Mouse (Mus musculus) cerebellum, adult 2 months (tissue): ENCODE measurements around the gene Agap1. TPM values are rescaled to one million over a fixed set of nuclear protein-coding genes. Genes with fewer than 3 reads are reported as not detected.

ENCODE experiments used
- DNase-seq, 2 experiments: peaks; one replicate each; pipeline ENCODE4 v3.0.0; 2021
- H3K27ac ChIP-seq: fragments of 200-500 bp; 2 replicates; pipeline ENCODE4 v1.5.1; 2012; ENCODE audit warnings: low read length, control low read depth, inconsistent platforms; ENCODE audit not compliant: insufficient read depth
- H3K27me3 ChIP-seq: fragments of 200-500 bp; 2 replicates; pipeline ENCODE4 v1.6.1; 2012; ENCODE audit warnings: inconsistent platforms, mild to moderate bottlenecking, low read length, moderate library complexity; ENCODE audit not compliant: control insufficient read depth, insufficient read depth
- H3K4me1 ChIP-seq: fragments of 200-500 bp; 2 replicates; pipeline ENCODE4 v1.6.1; 2011; ENCODE audit warnings: low read length; ENCODE audit not compliant: control insufficient read depth, insufficient read depth
- H3K4me3 ChIP-seq: fragments of 200-500 bp; replicated peaks from 2 replicates; pipeline ENCODE3; 2011; ENCODE audit warnings: mild to moderate bottlenecking, low read depth, low read length, control low read depth; ENCODE audit not compliant: insufficient read depth
- CTCF ChIP-seq: fragments of 200-500 bp; IDR thresholded peaks from 2 replicates; pipeline ENCODE4 v1.5.1; 2011; ENCODE audit warnings: low read depth, mild to moderate bottlenecking, control low read depth, low read length, moderate library complexity, borderline replicate concordance; ENCODE audit not compliant: insufficient read depth
- POLR2A ChIP-seq: fragments of 200-500 bp; IDR thresholded peaks from 2 replicates; pipeline ENCODE4 v1.6.1; 2011; ENCODE audit warnings: low read length, control low read depth, borderline replicate concordance; ENCODE audit not compliant: insufficient read depth
- WGBS: fragments of 180-500 bp; shearing (Covaris S2); methylation state at CpG from one replicate; pipeline ENCODE4 v1.1.7; 2018; 5-methylcytosine and 5-hydroxymethylcytosine counted together
- polyA plus RNA-seq: library from polyadenylated mRNA; depleted of rRNA; stranded (reverse); fragments of >200 nt; gene quantifications from 2 replicates; pipeline ENCODE4 v1.2.3, GENCODE M21; 2012

The Agap1 gene
- polyA plus RNA-seq, 1 experiment = 82.9 TPM

DNA sequence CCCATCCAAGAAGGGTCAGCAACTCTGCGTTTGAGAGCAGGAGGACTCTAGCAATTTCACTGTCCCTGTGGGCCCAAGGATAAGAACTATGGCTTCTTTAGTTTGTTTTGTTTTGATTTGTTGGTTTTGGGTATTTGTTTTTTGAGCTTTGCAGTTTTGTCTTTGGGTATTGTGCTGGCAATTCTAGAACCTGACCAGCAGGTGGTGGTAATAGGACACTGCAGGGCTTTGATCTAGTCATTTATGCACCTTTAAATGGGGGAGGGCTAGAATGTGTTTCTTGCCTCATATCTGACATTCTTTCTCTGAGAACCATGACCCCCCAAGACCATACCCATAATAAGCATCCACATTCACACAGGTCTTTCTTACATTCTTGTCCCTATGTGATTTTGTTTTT lies 315.7 kb downstream of the Agap1 start:
- no peaks in the 10 kb centered on the region for H3K27me3 ChIP-seq
- H3K4me3 ChIP-seq = no peak overlapping the region
- no peaks in the 10 kb centered on the region; the same call in 1 of the 2 replicates for H3K4me1 ChIP-seq
- no peak overlapping the region for H3K27ac ChIP-seq
- WGBS = 78% methylated on average over 1 of the region's 1 CpGs
- TF ChIP-seq POLR2A (no peak), CTCF (no peak)
- DNase-seq = no peak

DNA sequence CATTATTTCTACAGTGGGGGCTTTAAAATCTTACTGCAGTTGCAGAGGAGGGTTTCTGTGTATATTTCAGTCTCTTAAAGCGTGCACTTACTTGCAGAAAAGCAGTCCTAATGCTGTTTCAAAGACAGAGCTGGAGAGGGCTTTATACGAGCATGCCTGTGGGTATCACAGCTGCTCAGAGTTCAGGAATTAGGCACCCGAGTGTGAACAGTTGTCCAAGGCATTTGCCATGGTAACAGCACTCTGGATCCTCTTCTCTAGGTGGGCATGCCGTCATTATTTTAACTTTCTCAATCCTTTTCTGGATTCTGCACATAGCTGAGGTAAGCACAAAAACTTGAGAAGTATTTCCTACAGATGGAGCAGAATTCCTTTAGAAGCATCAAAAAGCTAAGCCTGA lies 321.1 kb downstream of the Agap1 start:
- 45% methylated on average over 4 of the region's 4 CpGs for WGBS
- Histone ChIP-seq H3K4me3 (no peak overlapping the region), H3K27me3 (no peaks in the 10 kb centered on the region), H3K27ac (no peak overlapping the region), H3K4me1 (peaks cover 3% of the 10 kb centered on the region; the same call in 1 of the 2 replicates)
- TF ChIP-seq CTCF = no peak
- no peak for TF ChIP-seq POLR2A
- DNase-seq = no peak

GRCm38 (mm10) chr1:89780675-89781074 lies 326.1 kb downstream of the Agap1 start:
- Histone ChIP-seq H3K4me3 (no peak overlapping the region), H3K27ac (no peak overlapping the region), H3K4me1 (peaks cover 15% of the 10 kb centered on the region), H3K27me3 (no peaks in the 10 kb centered on the region)
- TF ChIP-seq POLR2A = no peak
- no peak for TF ChIP-seq CTCF
- peak in 1 of 2 experiments; percentile 15 for DNase-seq
- WGBS = 61% methylated on average over 2 of the region's 2 CpGs

DNA sequence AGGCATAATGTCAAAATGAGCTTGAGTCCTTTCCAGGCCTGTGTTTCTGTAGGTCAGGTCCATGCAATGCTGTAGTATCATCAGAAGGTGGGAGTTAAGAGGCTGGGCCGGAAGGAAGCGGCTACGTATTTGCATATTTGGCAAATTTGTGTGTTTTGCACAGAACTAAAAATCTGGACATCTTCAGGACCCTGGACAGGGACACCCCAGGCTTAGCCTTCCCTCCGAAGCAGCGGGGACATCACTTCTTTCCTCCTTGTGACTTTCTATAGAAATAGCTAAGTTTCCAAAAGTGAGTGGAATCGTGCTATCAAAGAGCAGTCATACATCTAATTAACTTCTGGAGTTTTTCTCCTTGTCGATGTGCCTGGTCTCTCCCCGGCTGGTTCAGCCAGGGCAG lies 327.3 kb downstream of the Agap1 start:
- H3K27ac ChIP-seq = no peak overlapping the region
- H3K4me3 ChIP-seq = no peak overlapping the region
- DNase-seq = no peak
- no peaks in the 10 kb centered on the region for H3K27me3 ChIP-seq
- TF ChIP-seq CTCF = no peak
- no peak for TF ChIP-seq POLR2A
- H3K4me1 ChIP-seq = peaks cover 15% of the 10 kb centered on the region
- WGBS = 65% methylated on average over 8 of the region's 8 CpGs

DNA sequence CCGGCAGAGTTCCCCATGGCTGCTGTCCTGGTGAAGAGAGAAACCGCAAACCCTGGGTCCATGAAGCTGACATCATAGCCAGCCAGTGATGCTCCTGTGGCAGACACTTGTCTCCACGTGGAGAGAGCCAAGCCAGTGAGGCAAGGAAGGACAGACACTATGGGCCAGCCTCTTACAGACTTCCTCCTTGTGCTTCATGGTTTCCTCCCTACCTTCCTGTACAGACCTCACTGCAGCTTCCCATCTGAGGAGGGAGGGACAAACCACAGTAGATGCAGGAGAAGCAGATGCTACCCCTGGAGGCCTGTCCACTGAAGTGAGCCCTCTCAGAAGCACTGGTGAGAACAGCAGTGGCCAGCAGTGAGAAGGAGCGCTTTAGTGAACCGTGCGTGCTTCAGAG lies 332.2 kb downstream of the Agap1 start:
- Histone ChIP-seq H3K4me3 (no peak overlapping the region), H3K4me1 (peaks cover 6% of the 10 kb centered on the region), H3K27me3 (no peaks in the 10 kb centered on the region), H3K27ac (no peak overlapping the region)
- DNase-seq = no peak
- no peak for TF ChIP-seq POLR2A
- no peak for TF ChIP-seq CTCF
- 77% methylated on average over 6 of the region's 6 CpGs for WGBS

DNA sequence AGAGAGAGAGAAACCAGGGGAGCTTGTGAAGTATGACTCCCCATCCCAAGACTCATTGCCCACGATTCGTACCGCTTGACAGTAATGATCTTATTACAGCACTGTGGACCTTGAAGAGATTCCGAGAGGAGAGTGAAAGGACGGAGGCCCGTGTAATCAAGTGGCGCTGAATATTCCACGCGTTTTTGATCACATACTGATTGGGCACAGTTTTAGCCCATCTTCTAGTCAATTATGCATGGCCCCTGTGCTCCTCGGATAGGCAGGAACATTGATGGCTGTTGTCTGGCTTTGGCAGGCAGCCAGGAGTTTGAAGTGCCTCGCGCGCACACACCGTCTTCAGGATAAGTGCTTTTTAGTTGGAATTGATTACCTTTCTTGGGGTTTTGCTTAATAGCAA lies 344.1 kb downstream of the Agap1 start:
- H3K27ac ChIP-seq = no peak overlapping the region
- WGBS = 55% methylated on average over 14 of the region's 14 CpGs
- no peak overlapping the region for H3K4me3 ChIP-seq
- DNase-seq = no peak
- no peaks in the 10 kb centered on the region for H3K4me1 ChIP-seq
- TF ChIP-seq CTCF (no peak), POLR2A (no peak)
- H3K27me3 ChIP-seq = no peaks in the 10 kb centered on the region

- no peaks in the 10 kb centered on the region for H3K4me1 ChIP-seq
- 81% methylated on average over 5 of the region's 5 CpGs for WGBS
- H3K4me3 ChIP-seq = no peak overlapping the region
- DNase-seq = no peak
- no peaks in the 10 kb centered on the region for H3K27me3 ChIP-seq
- TF ChIP-seq POLR2A (no peak), CTCF (no peak)
- H3K27ac ChIP-seq = no peak overlapping the region
Measured at GRCm38 (mm10) chr1:89801506-89801905, 346.9 kb downstream of the Agap1 start.

DNA sequence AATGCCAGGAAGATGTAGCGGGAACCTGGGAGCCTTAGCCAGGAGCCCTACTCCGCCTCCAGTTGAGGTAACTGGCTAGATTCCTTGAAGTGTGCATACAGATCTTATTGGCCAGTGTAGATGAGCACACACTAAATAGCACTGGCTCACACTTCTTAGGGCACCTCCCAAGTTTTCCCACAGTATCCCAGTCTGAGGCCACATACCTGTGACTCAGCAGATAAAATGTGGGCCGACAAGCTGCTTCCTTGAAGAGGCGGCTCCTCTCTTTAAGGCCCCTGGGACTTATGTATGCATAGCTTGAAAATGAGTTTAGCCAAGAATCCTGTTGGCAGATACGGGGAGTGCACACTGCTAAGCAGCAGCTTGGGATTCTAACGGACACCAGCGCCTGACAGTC lies 350.4 kb downstream of the Agap1 start:
- no peak for TF ChIP-seq CTCF
- TF ChIP-seq POLR2A = no peak
- Histone ChIP-seq H3K4me1 (no peaks in the 10 kb centered on the region), H3K27ac (no peak overlapping the region), H3K4me3 (no peak overlapping the region), H3K27me3 (no peaks in the 10 kb centered on the region)
- 74% methylated on average over 7 of the region's 7 CpGs for WGBS
- no peak for DNase-seq

DNA sequence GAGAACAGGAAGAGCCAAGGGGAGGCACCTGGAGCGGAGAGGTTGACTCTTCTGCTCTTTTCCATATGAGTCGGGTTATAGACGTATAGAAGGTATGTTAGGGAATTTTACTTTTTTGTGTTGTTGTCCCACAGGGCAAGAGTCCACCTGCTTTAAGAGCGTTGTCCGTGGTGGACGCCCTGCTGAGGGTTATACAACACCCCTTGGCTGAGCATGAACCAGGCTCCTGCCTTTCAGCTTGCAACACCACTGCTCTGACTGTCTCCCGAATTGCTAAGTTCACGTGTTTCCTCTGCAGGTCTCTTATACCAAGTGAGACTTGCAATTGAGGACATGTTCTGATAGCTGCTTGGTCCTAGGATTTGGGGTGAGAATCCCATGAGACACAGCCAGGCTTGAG lies 358.2 kb downstream of the Agap1 start:
- Histone ChIP-seq H3K27ac (no peak overlapping the region), H3K27me3 (no peaks in the 10 kb centered on the region), H3K4me3 (no peak overlapping the region), H3K4me1 (peaks cover 8% of the 10 kb centered on the region)
- TF ChIP-seq POLR2A (no peak), CTCF (no peak)
- DNase-seq = no peak
- 76% methylated on average over 8 of the region's 8 CpGs for WGBS
